Mouse (Mus musculus): ENCODE results near the gene Arsg. TPM values are rescaled to one million over a fixed set of nuclear protein-coding genes. Genes with fewer than 3 reads are reported as not detected.

Arsg gene
- polyA plus RNA-seq, 1 experiment from 2014 or later: 3.3 TPM

DNA sequence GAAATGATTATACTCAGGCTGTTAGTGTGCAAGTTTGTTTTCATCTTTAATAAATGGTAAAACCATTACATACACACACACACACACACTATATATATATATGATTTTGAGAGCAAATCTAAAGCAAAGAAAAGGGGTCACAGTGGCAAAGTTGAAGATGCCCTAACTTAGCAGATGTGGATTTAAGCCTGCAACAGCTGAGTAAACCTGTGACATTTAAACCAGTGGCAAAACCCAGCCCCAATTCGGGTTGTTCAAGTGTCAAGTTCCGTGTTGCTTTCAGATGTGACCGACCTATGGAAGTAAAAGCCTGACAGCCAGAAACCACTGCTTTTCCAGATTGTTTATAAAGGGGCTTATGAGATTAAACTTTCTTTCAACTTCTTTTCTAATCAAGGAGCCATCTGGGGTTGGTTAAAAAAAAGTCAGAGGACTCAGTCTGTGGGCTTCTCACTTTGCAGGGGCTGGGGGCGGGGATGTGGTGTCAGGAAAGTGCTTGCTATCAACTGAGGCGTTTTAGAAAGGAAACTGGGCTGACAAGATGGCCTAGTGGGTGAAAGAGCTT is 30.9 kb upstream of the Arsg start:
- Histone ChIP-seq H3K27ac (no peak overlapping the region), H3K9ac (no peak overlapping the region), H3K27me3 (no peaks in the 10 kb centered on the region; the same call in 1 of the 2 replicates), H3K36me3 (peaks cover 12% of the 10 kb centered on the region), H3K4me1 (peaks cover 20% of the 10 kb centered on the region), H3K4me2 (no peak overlapping the region), H3K9me3 (no peaks in the 10 kb centered on the region), H3K4me3 (no peak overlapping the region)
- ATAC-seq (ENCODE audit: insufficient number of reproducible peaks, insufficient read depth, low FRiP score, low TSS enrichment, low read depth): no peak
- WGBS: 20% methylated on average over 5 of the region's 5 CpGs

GRCm38 (mm10) chr11:109443468-109444263 is 29.5 kb upstream of the Arsg start:
- H3K4me1 ChIP-seq: peaks cover 20% of the 10 kb centered on the region
- H3K4me2 ChIP-seq: no peak overlapping the region
- H3K4me3 ChIP-seq: no peak overlapping the region
- no peak overlapping the region for H3K27ac ChIP-seq
- no peaks in the 10 kb centered on the region for H3K36me3 ChIP-seq
- H3K9me3 ChIP-seq: no peaks in the 10 kb centered on the region
- H3K9ac ChIP-seq: no peak overlapping the region
- no peak for ATAC-seq (ENCODE audit: insufficient number of reproducible peaks, insufficient read depth, low FRiP score, low TSS enrichment, low read depth)
- 88% methylated on average over 8 of the region's 8 CpGs for WGBS
- no peaks in the 10 kb centered on the region; the same call in 1 of the 2 replicates for H3K27me3 ChIP-seq

DNA sequence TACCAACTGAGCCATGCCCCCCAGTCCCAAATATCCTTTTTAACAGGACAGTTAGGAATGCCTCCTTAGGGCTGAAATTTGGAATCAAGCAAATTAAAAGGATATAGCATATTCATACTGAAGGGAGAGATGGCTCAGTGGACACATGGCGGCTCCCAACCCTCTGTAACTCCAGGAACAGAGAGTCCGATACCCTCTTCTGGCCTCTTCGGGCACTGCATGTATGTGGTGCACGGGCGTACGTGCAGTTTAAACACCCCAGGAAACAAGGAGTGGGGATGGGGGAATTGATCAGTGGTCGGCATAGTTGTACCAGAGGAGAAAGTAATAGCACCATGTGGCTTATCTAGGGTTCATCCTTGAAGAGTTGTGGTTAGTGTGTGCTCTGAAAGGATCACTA is 28.6 kb upstream of the Arsg start:
- Histone ChIP-seq H3K27me3 (no peaks in the 10 kb centered on the region; the same call in 1 of the 2 replicates), H3K9ac (no peak overlapping the region), H3K4me2 (no peak overlapping the region), H3K36me3 (no peaks in the 10 kb centered on the region), H3K27ac (no peak overlapping the region), H3K4me3 (no peak overlapping the region), H3K4me1 (peaks cover 15% of the 10 kb centered on the region), H3K9me3 (no peaks in the 10 kb centered on the region)
- ATAC-seq (ENCODE audit: insufficient number of reproducible peaks, insufficient read depth, low FRiP score, low TSS enrichment, low read depth): no peak
- 54% methylated on average over 7 of the region's 7 CpGs for WGBS

DNA sequence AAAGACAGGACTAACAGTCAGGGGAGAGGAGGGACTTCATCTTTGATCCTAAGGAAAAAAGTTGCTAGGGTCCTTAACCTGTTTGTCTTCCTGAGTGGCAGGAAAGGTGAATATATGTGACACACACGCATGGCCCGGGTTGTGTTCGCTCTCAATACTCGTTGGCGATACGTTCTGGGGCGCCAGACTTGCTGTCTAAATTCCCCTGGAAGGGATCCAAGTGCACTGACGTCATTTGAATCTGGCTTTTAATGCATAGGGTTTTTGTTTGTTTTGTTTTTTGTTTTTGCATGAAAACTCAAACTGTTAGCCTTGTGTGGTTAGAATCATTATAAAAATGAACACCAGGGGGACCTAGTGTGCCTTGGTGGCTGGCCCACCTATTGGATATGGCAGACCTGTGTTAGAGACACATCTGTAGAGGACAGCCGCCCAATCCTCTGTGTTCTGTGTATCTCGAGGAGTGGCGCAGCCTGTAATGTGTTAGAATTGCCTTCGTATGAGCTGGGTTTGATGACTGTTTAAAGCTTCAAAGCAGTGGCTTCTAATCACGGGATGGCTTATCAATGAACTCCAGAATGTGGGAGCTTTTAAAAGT is 27.6 kb upstream of the Arsg start:
- Histone ChIP-seq H3K9me3 (no peaks in the 10 kb centered on the region), H3K27ac (no peak overlapping the region), H3K36me3 (no peaks in the 10 kb centered on the region), H3K27me3 (no peaks in the 10 kb centered on the region; the same call in 1 of the 2 replicates), H3K4me2 (no peak overlapping the region), H3K9ac (no peak overlapping the region), H3K4me3 (no peak overlapping the region), H3K4me1 (peaks cover 5% of the 10 kb centered on the region; the same call in 1 of the 2 replicates)
- WGBS: 46% methylated on average over 13 of the region's 13 CpGs
- ATAC-seq (ENCODE audit: insufficient number of reproducible peaks, insufficient read depth, low FRiP score, low TSS enrichment, low read depth): no peak

GRCm38 (mm10) chr11:109451169-109451568 is 22.0 kb upstream of the Arsg start:
- Histone ChIP-seq H3K27me3 (no peaks in the 10 kb centered on the region), H3K36me3 (no peaks in the 10 kb centered on the region), H3K9ac (no peak overlapping the region), H3K27ac (no peak overlapping the region), H3K4me3 (no peak overlapping the region), H3K4me1 (no peaks in the 10 kb centered on the region), H3K4me2 (no peak overlapping the region), H3K9me3 (no peaks in the 10 kb centered on the region)
- no peak for ATAC-seq (ENCODE audit: insufficient number of reproducible peaks, insufficient read depth, low FRiP score, low TSS enrichment, low read depth)
- WGBS: 73% methylated on average over 11 of the region's 11 CpGs

DNA sequence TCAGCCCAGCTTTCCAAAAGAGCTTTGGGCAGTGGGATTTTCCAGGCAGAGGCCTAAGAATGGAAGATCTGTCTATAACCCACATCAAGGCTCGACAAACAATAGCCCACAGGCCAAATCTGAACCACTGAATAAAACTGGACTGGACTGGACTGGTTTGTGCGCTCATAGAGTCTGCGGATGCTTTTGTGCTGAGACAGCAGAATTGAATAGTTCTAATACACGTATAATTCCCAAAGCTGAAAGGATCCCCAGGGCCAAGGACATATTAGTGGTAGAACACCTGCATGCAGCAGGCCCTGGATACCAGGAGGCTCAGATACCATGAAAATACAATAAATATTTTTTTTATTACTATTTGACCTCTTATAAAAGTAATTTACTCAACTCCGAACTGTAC is 16.9 kb upstream of the Arsg start:
- Histone ChIP-seq H3K9me3 (no peaks in the 10 kb centered on the region), H3K27ac (no peak overlapping the region), H3K27me3 (no peaks in the 10 kb centered on the region), H3K4me3 (no peak overlapping the region), H3K36me3 (no peaks in the 10 kb centered on the region), H3K9ac (no peak overlapping the region), H3K4me1 (no peaks in the 10 kb centered on the region), H3K4me2 (no peak overlapping the region)
- WGBS: 91% methylated on average over 5 of the region's 5 CpGs
- ATAC-seq (ENCODE audit: insufficient number of reproducible peaks, insufficient read depth, low FRiP score, low TSS enrichment, low read depth): no peak

- no peak for ATAC-seq (ENCODE audit: insufficient number of reproducible peaks, insufficient read depth, low FRiP score, low TSS enrichment, low read depth)
- Histone ChIP-seq H3K4me1 (no peaks in the 10 kb centered on the region), H3K4me3 (no peak overlapping the region), H3K9ac (no peak overlapping the region), H3K36me3 (no peaks in the 10 kb centered on the region), H3K9me3 (no peaks in the 10 kb centered on the region), H3K27me3 (no peaks in the 10 kb centered on the region), H3K4me2 (no peak overlapping the region), H3K27ac (no peak overlapping the region)
- 94% methylated on average over 11 of the region's 11 CpGs for WGBS
These were observed 15.0 kb upstream of the Arsg start for GRCm38 (mm10) chr11:109458165-109458564.

- 68% methylated on average over 5 of the region's 5 CpGs for WGBS
- Histone ChIP-seq H3K9ac (no peak overlapping the region), H3K27me3 (no peaks in the 10 kb centered on the region), H3K4me1 (no peaks in the 10 kb centered on the region), H3K9me3 (no peaks in the 10 kb centered on the region), H3K36me3 (no peaks in the 10 kb centered on the region), H3K4me2 (no peak overlapping the region), H3K4me3 (no peak overlapping the region), H3K27ac (no peak overlapping the region)
- no peak for ATAC-seq (ENCODE audit: insufficient number of reproducible peaks, insufficient read depth, low FRiP score, low TSS enrichment, low read depth)
These were observed 12.6 kb upstream of the Arsg start for GRCm38 (mm10) chr11:109460586-109460985.

- Histone ChIP-seq H3K27ac (no peak overlapping the region), H3K4me1 (no peaks in the 10 kb centered on the region), H3K4me3 (no peak overlapping the region), H3K9ac (no peak overlapping the region), H3K27me3 (no peaks in the 10 kb centered on the region; the same call in 1 of the 2 replicates), H3K9me3 (no peaks in the 10 kb centered on the region), H3K36me3 (no peaks in the 10 kb centered on the region), H3K4me2 (no peak overlapping the region)
- 90% methylated on average over 4 of the region's 4 CpGs for WGBS
- no peak for ATAC-seq (ENCODE audit: insufficient number of reproducible peaks, insufficient read depth, low FRiP score, low TSS enrichment, low read depth)
These were observed 8.1 kb upstream of the Arsg start for GRCm38 (mm10) chr11:109465068-109465467.

- H3K4me3 ChIP-seq: no peak overlapping the region
- 83% methylated on average over 8 of the region's 8 CpGs for WGBS
- H3K9me3 ChIP-seq: no peaks in the 10 kb centered on the region
- H3K4me2 ChIP-seq: no peak overlapping the region
- peaks cover 14% of the 10 kb centered on the region for H3K4me1 ChIP-seq
- ATAC-seq (ENCODE audit: insufficient number of reproducible peaks, insufficient read depth, low FRiP score, low TSS enrichment, low read depth): no peak
- no peak overlapping the region for H3K9ac ChIP-seq
- no peak overlapping the region for H3K27ac ChIP-seq
- no peaks in the 10 kb centered on the region for H3K36me3 ChIP-seq
- H3K27me3 ChIP-seq: peaks cover 18% of the 10 kb centered on the region
These were observed 6.2 kb upstream of the Arsg start for GRCm38 (mm10) chr11:109466987-109467386.

DNA sequence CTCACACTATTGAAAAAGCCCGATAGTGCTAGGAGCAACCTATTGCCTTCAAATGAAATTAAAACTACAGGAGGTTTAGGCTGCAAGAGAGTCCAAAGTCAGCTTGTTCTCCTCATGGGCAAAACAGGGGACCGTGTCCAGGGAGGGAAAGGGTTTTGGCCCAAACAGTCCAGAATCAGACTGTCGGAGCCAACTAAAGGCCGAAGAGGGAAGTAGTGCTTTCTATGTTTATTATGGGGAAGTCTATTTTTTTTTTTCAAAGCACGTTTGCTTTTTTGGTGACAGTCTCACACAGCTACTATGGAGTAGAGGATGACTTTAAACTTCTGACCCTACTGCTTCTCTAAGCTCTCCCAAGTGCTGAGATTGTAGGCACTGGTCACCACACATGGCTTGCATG is 5.0 kb upstream of the Arsg start:
- 92% methylated on average over 5 of the region's 5 CpGs for WGBS
- no peak overlapping the region for H3K4me3 ChIP-seq
- peaks cover 20% of the 10 kb centered on the region for H3K4me1 ChIP-seq
- peaks cover 23% of the 10 kb centered on the region for H3K27me3 ChIP-seq
- no peak overlapping the region for H3K4me2 ChIP-seq
- H3K36me3 ChIP-seq: no peaks in the 10 kb centered on the region
- H3K27ac ChIP-seq: no peak overlapping the region
- H3K9ac ChIP-seq: no peak overlapping the region
- ATAC-seq (ENCODE audit: insufficient number of reproducible peaks, insufficient read depth, low FRiP score, low TSS enrichment, low read depth): no peak
- H3K9me3 ChIP-seq: no peaks in the 10 kb centered on the region

DNA sequence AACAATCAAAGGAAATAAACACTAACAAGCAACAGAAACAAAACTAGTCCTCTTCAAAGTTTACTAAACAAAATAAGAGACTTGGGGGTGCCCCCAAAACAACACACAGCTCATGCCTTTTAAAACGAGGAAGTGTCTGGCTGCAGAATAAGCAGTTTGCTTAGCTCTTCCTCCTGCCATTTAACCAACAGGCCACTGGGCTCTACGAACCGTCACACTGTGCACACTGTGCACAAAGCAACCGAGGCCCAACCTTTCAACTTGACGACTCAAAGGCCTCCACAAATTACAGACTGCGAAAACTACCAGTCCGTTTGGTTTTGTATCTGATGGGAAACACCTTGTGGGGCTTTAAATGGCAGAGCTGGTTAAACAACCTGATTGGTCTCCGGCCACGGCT is 3.0 kb upstream of the Arsg start:
- ATAC-seq (ENCODE audit: insufficient number of reproducible peaks, insufficient read depth, low FRiP score, low TSS enrichment, low read depth): no peak

More for the DNA sequence above, 3.0 kb upstream of the Arsg start:
- Histone ChIP-seq H3K4me3 (no peak overlapping the region), H3K4me1 (peaks cover 24% of the 10 kb centered on the region), H3K27ac (no peak overlapping the region), H3K36me3 (no peaks in the 10 kb centered on the region), H3K9ac (no peak overlapping the region), H3K27me3 (peaks cover 37% of the 10 kb centered on the region), H3K4me2 (no peak overlapping the region), H3K9me3 (no peaks in the 10 kb centered on the region)
- 58% methylated on average over 9 of the region's 9 CpGs for WGBS
